Mouse (Mus musculus) neural tube, embryonic 12.5 days (tissue): ENCODE data around the gene Hexim2. TPM values are rescaled to one million over a fixed set of nuclear protein-coding genes. Genes with fewer than 3 reads are reported as not detected.
A peak's percentile ranks its signal among the peaks of the same experiment; 100 is the strongest.

ENCODE experiments used
- ATAC-seq: fragments of 200-750 bp; cut with Nextera tagmentation; 2 replicates; pipeline ENCODE4 v1.8.0; 2017; ENCODE audit warnings: low read depth, mild to moderate bottlenecking, moderate TSS enrichment, moderate library complexity; ENCODE audit not compliant: low FRiP score
- H3K27ac ChIP-seq: fragments of 300-500 bp; sonication (generic); 2 replicates; pipeline ENCODE4 v1.5.1; 2016
- H3K27me3 ChIP-seq: fragments of 300-500 bp; sonication (generic); replicated peaks from 2 replicates; pipeline ENCODE4 v1.6.1; 2016; ENCODE audit warnings: mild to moderate bottlenecking
- H3K36me3 ChIP-seq: fragments of 300-500 bp; sonication (generic); 2 replicates; pipeline ENCODE4 v1.6.1; 2016; ENCODE audit warnings: mild to moderate bottlenecking
- H3K4me1 ChIP-seq: fragments of 300-500 bp; sonication (generic); 2 replicates; pipeline ENCODE4 v1.6.1; 2016
- H3K4me2 ChIP-seq: fragments of 300-500 bp; sonication (generic); replicated peaks from 2 replicates; pipeline ENCODE4 v1.6.1; 2016; ENCODE audit warnings: mild to moderate bottlenecking
- H3K4me3 ChIP-seq: fragments of 300-500 bp; sonication (generic); 2 replicates; pipeline ENCODE4 v1.5.1; 2016
- H3K9ac ChIP-seq: fragments of 300-500 bp; sonication (generic); 2 replicates; pipeline ENCODE4 v1.6.1; 2016; ENCODE audit warnings: mild to moderate bottlenecking
- H3K9me3 ChIP-seq: fragments of 300-500 bp; sonication (generic); 2 replicates; pipeline ENCODE4 v1.6.1; 2016; ENCODE audit warnings: mild to moderate bottlenecking
- WGBS: fragments of 180-500 bp; shearing (Covaris S2); methylation state at CpG from one replicate; pipeline ENCODE4 v1.1.7; 2016; 5-methylcytosine and 5-hydroxymethylcytosine counted together
- polyA plus RNA-seq: library from polyadenylated mRNA; unstranded; fragments of >200 nt; fragmentation: Nextera tagmentation; extraction: Ambion mirVana; gene quantifications from 2 replicates; pipeline ENCODE4 v1.2.1, GENCODE M21; 2016

Hexim2 gene
- polyA plus RNA-seq, 1 experiment from 2014 or later, result 9.9 TPM

- no peaks in the 10 kb centered on the region for H3K9me3 ChIP-seq
- peak overlapping the region; percentile 58 for H3K4me3 ChIP-seq
- H3K36me3 ChIP-seq, result no peaks in the 10 kb centered on the region
- WGBS, result 89% methylated on average over 11 of the region's 11 CpGs
- H3K27ac ChIP-seq, result no peak overlapping the region
- ATAC-seq, result no peak
- peak overlapping the region; percentile 76 for H3K4me2 ChIP-seq
- peaks cover 35% of the 10 kb centered on the region for H3K27me3 ChIP-seq
- H3K9ac ChIP-seq, result peak overlapping the region; percentile 79
- H3K4me1 ChIP-seq, result peaks cover 26% of the 10 kb centered on the region
Observed at GRCm38 (mm10) chr11:103114270-103114943, 17.8 kb upstream of the Hexim2 start.

GRCm38 (mm10) chr11:103115163-103116007, 16.8 kb upstream of the Hexim2 start:
- no peaks in the 10 kb centered on the region for H3K36me3 ChIP-seq
- peak overlapping the region; percentile 58 for H3K4me3 ChIP-seq
- H3K9me3 ChIP-seq, result no peaks in the 10 kb centered on the region
- H3K27me3 ChIP-seq, result peaks cover 35% of the 10 kb centered on the region
- H3K4me2 ChIP-seq, result peak overlapping the region; percentile 76
- 1% methylated on average over 34 of the region's 34 CpGs for WGBS
- ATAC-seq, result peak; percentile 79
- peak overlapping the region; percentile 79 for H3K9ac ChIP-seq
- peak overlapping the region; percentile 50; the same call in 1 of the 2 replicates for H3K27ac ChIP-seq
- H3K4me1 ChIP-seq, result peaks cover 26% of the 10 kb centered on the region

GRCm38 (mm10) chr11:103116008-103116818, 16.0 kb upstream of the Hexim2 start, which contains the start of gene Hexim1:
Hexim1 (plus strand) TSS chr11:103116231.
- under 1% methylated on average over 53 of the region's 53 CpGs for WGBS
- Histone ChIP-seq H3K4me1 (peaks cover 26% of the 10 kb centered on the region), H3K4me2 (peak within 1 kb of the TSS; percentile 76), H3K4me3 (peak within 1 kb of the TSS; percentile 58), H3K9me3 (no peaks in the 10 kb centered on the region), H3K27me3 (peaks cover 27% of the 10 kb centered on the region), H3K27ac (peak within 1 kb of the TSS; percentile 68), H3K9ac (peak within 1 kb of the TSS; percentile 79), H3K36me3 (no peaks in the 10 kb centered on the region)
- ATAC-seq, result peak; percentile 94

- under 1% methylated on average over 35 of the region's 35 CpGs for WGBS
- H3K27ac ChIP-seq, result no peak overlapping the region
- peaks cover 17% of the 10 kb centered on the region; the same call in 1 of the 2 replicates for H3K4me1 ChIP-seq
- no peaks in the 10 kb centered on the region for H3K9me3 ChIP-seq
- peak; percentile 46 for ATAC-seq
- H3K27me3 ChIP-seq, result peaks cover 19% of the 10 kb centered on the region
- H3K9ac ChIP-seq, result peak overlapping the region; percentile 59
- peak overlapping the region; percentile 58 for H3K4me3 ChIP-seq
- H3K36me3 ChIP-seq, result no peaks in the 10 kb centered on the region
- H3K4me2 ChIP-seq, result peak overlapping the region; percentile 76
Observed at GRCm38 (mm10) chr11:103116959-103117590, 15.2 kb upstream of the Hexim2 start.

GRCm38 (mm10) chr11:103117591-103118009, 14.6 kb upstream of the Hexim2 start:
- under 1% methylated on average over 38 of the region's 38 CpGs for WGBS
- no peak overlapping the region for H3K27ac ChIP-seq

GRCm38 (mm10) chr11:103118866-103119265, 13.4 kb upstream of the Hexim2 start:
- H3K9ac ChIP-seq, result no peak overlapping the region
- no peaks in the 10 kb centered on the region for H3K9me3 ChIP-seq
- WGBS, result 93% methylated on average over 2 of the region's 2 CpGs
- peaks cover under 1% of the 10 kb centered on the region; the same call in 1 of the 2 replicates for H3K27me3 ChIP-seq
- H3K36me3 ChIP-seq, result no peaks in the 10 kb centered on the region
- no peak overlapping the region for H3K27ac ChIP-seq
- ATAC-seq, result no peak
- H3K4me1 ChIP-seq, result peaks cover 12% of the 10 kb centered on the region; the same call in 1 of the 2 replicates
- H3K4me3 ChIP-seq, result no peak overlapping the region
- H3K4me2 ChIP-seq, result peak overlapping the region; percentile 76

More at GRCm38 (mm10) chr11:103117591-103118009, 14.6 kb upstream of the Hexim2 start:
- no peak for ATAC-seq
- Histone ChIP-seq H3K27me3 (peaks cover 13% of the 10 kb centered on the region), H3K4me2 (peak overlapping the region; percentile 76), H3K4me3 (peak overlapping the region; percentile 58), H3K36me3 (no peaks in the 10 kb centered on the region), H3K9me3 (no peaks in the 10 kb centered on the region), H3K9ac (peak overlapping the region; percentile 59), H3K4me1 (peaks cover 12% of the 10 kb centered on the region; the same call in 1 of the 2 replicates)

- H3K9ac ChIP-seq, result no peak overlapping the region
- H3K9me3 ChIP-seq, result no peaks in the 10 kb centered on the region
- no peaks in the 10 kb centered on the region for H3K36me3 ChIP-seq
- no peak overlapping the region for H3K27ac ChIP-seq
- no peak overlapping the region for H3K4me3 ChIP-seq
- no peak for ATAC-seq
- 61% methylated on average over 5 of the region's 5 CpGs for WGBS
- peaks cover 9% of the 10 kb centered on the region; the same call in 1 of the 2 replicates for H3K4me1 ChIP-seq
- H3K4me2 ChIP-seq, result no peak overlapping the region
- no peaks in the 10 kb centered on the region for H3K27me3 ChIP-seq
Observed at GRCm38 (mm10) chr11:103119609-103120008, 12.6 kb upstream of the Hexim2 start.

- Histone ChIP-seq H3K9me3 (no peaks in the 10 kb centered on the region), H3K4me3 (no peak overlapping the region), H3K9ac (no peak overlapping the region), H3K27me3 (no peaks in the 10 kb centered on the region), H3K27ac (no peak overlapping the region), H3K36me3 (no peaks in the 10 kb centered on the region), H3K4me2 (no peak overlapping the region), H3K4me1 (peaks cover 5% of the 10 kb centered on the region; the same call in 1 of the 2 replicates)
- WGBS, result 81% methylated on average over 5 of the region's 5 CpGs
- ATAC-seq, result no peak
Observed at GRCm38 (mm10) chr11:103120315-103120714, 11.9 kb upstream of the Hexim2 start.

- H3K4me1 ChIP-seq, result peaks cover 20% of the 10 kb centered on the region
- H3K36me3 ChIP-seq, result no peaks in the 10 kb centered on the region
- H3K9ac ChIP-seq, result peak overlapping the region; percentile 95
- peak overlapping the region; percentile 86 for H3K4me3 ChIP-seq
- H3K9me3 ChIP-seq, result no peaks in the 10 kb centered on the region
- under 1% methylated on average over 58 of the region's 58 CpGs for WGBS
- H3K27ac ChIP-seq, result peak overlapping the region; percentile 87
- ATAC-seq, result peak; percentile 94
- peak overlapping the region; percentile 60 for H3K4me2 ChIP-seq
- H3K27me3 ChIP-seq, result no peaks in the 10 kb centered on the region
Observed at GRCm38 (mm10) chr11:103132576-103133455, 587 bp downstream of the Hexim2 start.

GRCm38 (mm10) chr11:103133456-103134185, 1.4 kb downstream of the Hexim2 start:
- peak overlapping the region; percentile 47 for H3K9ac ChIP-seq
- H3K36me3 ChIP-seq, result peaks cover 1% of the 10 kb centered on the region; the same call in 1 of the 2 replicates
- 0 out of 2 replicates have a peak overlapping the region, but pooled peaks have one; percentile 3 for H3K27ac ChIP-seq
- no peaks in the 10 kb centered on the region for H3K27me3 ChIP-seq
- WGBS, result 50% methylated on average over 6 of the region's 6 CpGs
- peak overlapping the region; percentile 53 for H3K4me2 ChIP-seq
- no peak for ATAC-seq
- peaks cover 20% of the 10 kb centered on the region for H3K4me1 ChIP-seq
- H3K4me3 ChIP-seq, result peak overlapping the region; percentile 15; the same call in 1 of the 2 replicates
- H3K9me3 ChIP-seq, result no peaks in the 10 kb centered on the region
